Mouse (Mus musculus) megakaryocyte, embryonic 14.5 days (primary cell): ENCODE data around the gene Tpd52l1.

Source experiments
- FLI1 ChIP-seq: IDR thresholded peaks from 2 replicates; pipeline ENCODE4 v1.6.1; 2012; ENCODE audit warnings: low read length, inconsistent platforms, mixed read lengths
- GATA1 ChIP-seq: IDR thresholded peaks from 3 replicates; pipeline ENCODE4 v1.6.1; 2012; ENCODE audit warnings: mixed read lengths, low read length, inconsistent platforms, borderline replicate concordance

GRCm38 (mm10) chr10:31354141-31354540 lies 91.6 kb downstream of the Tpd52l1 start:
- TF ChIP-seq GATA1 (no peak), FLI1 (no peak)
